Mouse (Mus musculus) liver, postnatal 0 days (tissue): ENCODE results near the gene 6330409D20Rik. TPM values are rescaled to one million over a fixed set of nuclear protein-coding genes. Genes with fewer than 3 reads are reported as not detected.

Experiments used
- ATAC-seq: fragments of 200-750 bp; cut with Nextera tagmentation; 2 replicates; pipeline ENCODE4 v1.8.0; 2017; ENCODE audit warnings: mild to moderate bottlenecking, moderate library complexity
- DNase-seq: peaks from one replicate; pipeline ENCODE4 v3.0.0-alpha.2; 2016
- H3K27ac ChIP-seq: fragments of 300-500 bp; sonication (generic); 2 replicates; pipeline ENCODE4 v1.5.1; 2014; ENCODE audit warnings: antibody characterized with exemption, moderate library complexity, mild to moderate bottlenecking, low read depth
- H3K27me3 ChIP-seq: fragments of 300-500 bp; sonication (generic); 2 replicates; pipeline ENCODE4 v1.6.1; 2014; ENCODE audit warnings: low read length, control low read depth, mixed read lengths; ENCODE audit not compliant: insufficient read depth
- H3K36me3 ChIP-seq: fragments of 300-500 bp; sonication (generic); replicated peaks from 2 replicates; pipeline ENCODE4 v1.6.1; 2014; ENCODE audit warnings: mild to moderate bottlenecking, control low read depth, low read length, moderate library complexity, mixed read lengths; ENCODE audit not compliant: insufficient read depth
- H3K4me1 ChIP-seq: fragments of 300-500 bp; sonication (generic); 2 replicates; pipeline ENCODE4 v1.6.1; 2014; ENCODE audit warnings: antibody characterized with exemption, mild to moderate bottlenecking, control low read depth; ENCODE audit not compliant: insufficient read depth
- H3K4me2 ChIP-seq: fragments of 300-500 bp; sonication (generic); 2 replicates; pipeline ENCODE4 v1.6.1; 2014; ENCODE audit warnings: low read depth, mild to moderate bottlenecking, low read length, moderate library complexity, mixed read lengths
- H3K4me3 ChIP-seq: fragments of 300-500 bp; sonication (generic); 2 replicates; pipeline ENCODE4 v1.5.1; 2014; ENCODE audit warnings: low read depth, low read length
- H3K9ac ChIP-seq: fragments of 300-500 bp; sonication (generic); replicated peaks from 2 replicates; pipeline ENCODE4 v1.6.1; 2014; ENCODE audit warnings: mild to moderate bottlenecking, moderate library complexity
- H3K9me3 ChIP-seq: fragments of 300-500 bp; sonication (generic); 2 replicates; pipeline ENCODE4 v1.6.1; 2016; ENCODE audit warnings: mild to moderate bottlenecking, control low read depth, low read length, mixed read lengths
- CTCF ChIP-seq: sonication (generic); IDR thresholded peaks from 2 replicates; pipeline ENCODE4 v1.5.1; 2016; ENCODE audit warnings: antibody characterized with exemption, low read depth
- EP300 ChIP-seq: IDR thresholded peaks from 2 replicates; pipeline ENCODE4 v1.6.1; 2016; ENCODE audit warnings: antibody characterized with exemption, low read depth, mild to moderate bottlenecking
- WGBS: fragments of 180-500 bp; shearing (Covaris S2); extraction: QIAGEN DNeasy Blood & Tissue Kit; methylation state at CpG from one replicate; pipeline ENCODE4 v1.1.7; 2014; ENCODE audit not compliant: insufficient replicate concordance; 5-methylcytosine and 5-hydroxymethylcytosine counted together
- polyA plus RNA-seq: library from polyadenylated mRNA; unstranded; fragments of >200 nt; fragmentation: Nextera tagmentation; extraction: Ambion mirVana; gene quantifications from 2 replicates; pipeline ENCODE4 v1.2.1, GENCODE M21; 2015

6330409D20Rik gene
- polyA plus RNA-seq, 1 experiment from 2014 or later = not detected

DNA sequence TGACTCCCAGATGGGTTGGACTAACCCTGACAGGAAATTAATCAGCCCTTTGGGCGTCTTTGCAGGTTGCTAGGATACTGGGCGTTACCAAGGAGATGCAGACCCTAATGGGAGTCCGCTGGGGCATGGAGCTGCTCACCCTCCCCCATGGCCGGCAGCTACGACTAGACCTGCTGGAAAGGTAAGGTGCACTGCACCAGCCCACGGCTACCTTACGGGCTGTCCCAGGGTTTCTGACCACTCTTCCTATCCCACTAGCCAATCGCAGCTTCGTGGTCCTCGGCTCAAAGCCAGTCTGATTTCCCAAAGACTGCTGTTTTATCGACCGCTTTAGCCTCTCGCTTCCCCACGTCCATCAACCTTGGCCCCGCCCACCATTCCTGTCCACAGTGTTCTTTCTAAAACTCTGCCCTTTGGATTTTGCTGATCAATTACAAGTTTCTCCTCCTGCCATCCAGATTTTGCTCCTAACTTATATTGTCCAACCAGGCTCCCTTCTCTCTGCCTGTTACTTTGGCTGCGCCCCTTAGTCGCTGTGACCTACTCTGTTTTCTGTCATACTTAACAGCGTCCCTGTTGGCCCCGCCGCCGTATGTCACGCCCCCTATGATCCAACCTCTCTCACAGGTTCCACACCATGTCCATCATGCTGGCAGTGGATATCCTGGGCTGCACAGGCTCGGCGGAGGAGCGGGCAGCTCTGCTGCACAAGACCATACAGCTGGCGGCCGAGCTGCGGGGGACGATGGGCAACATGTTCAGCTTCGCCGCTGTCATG lies 10.3 kb upstream of the 6330409D20Rik start:
- H3K4me2 ChIP-seq = peak overlapping the region; percentile 63

DNA sequence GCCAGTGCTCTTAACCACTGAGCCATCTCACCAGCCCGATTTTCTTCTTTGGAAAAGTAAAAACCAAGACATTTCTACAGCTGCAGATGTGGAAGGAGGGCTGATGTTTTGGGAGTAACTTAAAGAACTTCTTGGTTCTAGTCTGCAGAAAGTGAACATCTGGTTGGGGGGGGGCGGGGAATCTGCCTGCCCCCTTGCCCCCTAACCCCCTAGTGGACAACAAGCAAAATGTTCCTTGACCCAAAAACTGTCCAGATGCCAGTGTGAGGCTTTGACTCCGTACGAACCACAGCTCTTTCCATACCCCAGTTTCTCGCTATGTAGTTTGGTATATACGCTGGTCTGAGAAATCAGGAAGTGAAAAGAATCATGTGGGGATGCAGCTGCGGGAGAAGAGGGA lies 9.4 kb upstream of the 6330409D20Rik start:
- peaks cover 55% of the 10 kb centered on the region for H3K36me3 ChIP-seq
- WGBS = 69% methylated on average over 7 of the region's 7 CpGs
- ATAC-seq = no peak

More for the DNA sequence above, 10.3 kb upstream of the 6330409D20Rik start:
- Histone ChIP-seq H3K9me3 (no peaks in the 10 kb centered on the region), H3K4me3 (peak overlapping the region; percentile 31), H3K9ac (no peak overlapping the region), H3K27me3 (no peaks in the 10 kb centered on the region), H3K4me1 (no peaks in the 10 kb centered on the region; the same call in 1 of the 2 replicates), H3K36me3 (peaks cover 52% of the 10 kb centered on the region), H3K27ac (peak overlapping the region; percentile 70)
- WGBS = 58% methylated on average over 31 of the region's 31 CpGs
- TF ChIP-seq EP300 = no peak
- TF ChIP-seq CTCF = no peak
- DNase-seq (peak; percentile 73), ATAC-seq (peak; percentile 92)

DNA sequence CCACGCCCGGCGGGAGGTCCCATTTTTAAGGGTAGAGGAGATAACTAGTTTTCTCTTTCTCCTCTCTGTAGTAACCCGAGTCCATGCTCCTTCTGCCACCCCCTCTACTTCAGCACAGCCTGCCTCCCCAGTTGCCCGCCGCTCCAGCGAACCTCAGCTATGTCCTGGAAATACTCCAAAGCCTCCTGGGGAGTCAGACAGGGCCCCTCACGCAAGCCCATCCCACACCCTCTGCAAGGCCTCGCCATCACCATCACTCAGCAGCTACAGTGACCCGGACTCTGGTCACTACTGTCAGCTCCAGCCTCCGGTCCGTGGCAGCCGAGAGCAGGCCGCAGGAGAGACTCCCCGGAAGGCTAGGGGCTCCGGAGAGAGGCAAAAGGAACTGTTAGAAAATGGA lies 8.3 kb upstream of the 6330409D20Rik start:
- no peaks in the 10 kb centered on the region; the same call in 1 of the 2 replicates for H3K4me1 ChIP-seq
- WGBS = 82% methylated on average over 16 of the region's 16 CpGs
- no peak overlapping the region for H3K27ac ChIP-seq
- H3K9ac ChIP-seq = no peak overlapping the region
- DNase-seq = no peak
- ATAC-seq = no peak
- no peaks in the 10 kb centered on the region for H3K9me3 ChIP-seq
- peaks cover 46% of the 10 kb centered on the region for H3K36me3 ChIP-seq
- H3K27me3 ChIP-seq = no peaks in the 10 kb centered on the region
- no peak overlapping the region for H3K4me2 ChIP-seq
- no peak overlapping the region for H3K4me3 ChIP-seq
- TF ChIP-seq CTCF (no peak), EP300 (no peak)

More for the DNA sequence above, 9.4 kb upstream of the 6330409D20Rik start:
- TF ChIP-seq CTCF (peak; percentile 39; the same call in 1 of the 2 replicates), EP300 (no peak)
- Histone ChIP-seq H3K4me2 (no peak overlapping the region), H3K27ac (no peak overlapping the region), H3K4me3 (no peak overlapping the region), H3K4me1 (no peaks in the 10 kb centered on the region; the same call in 1 of the 2 replicates), H3K9ac (no peak overlapping the region), H3K27me3 (no peaks in the 10 kb centered on the region), H3K9me3 (no peaks in the 10 kb centered on the region)
- no peak for DNase-seq

DNA sequence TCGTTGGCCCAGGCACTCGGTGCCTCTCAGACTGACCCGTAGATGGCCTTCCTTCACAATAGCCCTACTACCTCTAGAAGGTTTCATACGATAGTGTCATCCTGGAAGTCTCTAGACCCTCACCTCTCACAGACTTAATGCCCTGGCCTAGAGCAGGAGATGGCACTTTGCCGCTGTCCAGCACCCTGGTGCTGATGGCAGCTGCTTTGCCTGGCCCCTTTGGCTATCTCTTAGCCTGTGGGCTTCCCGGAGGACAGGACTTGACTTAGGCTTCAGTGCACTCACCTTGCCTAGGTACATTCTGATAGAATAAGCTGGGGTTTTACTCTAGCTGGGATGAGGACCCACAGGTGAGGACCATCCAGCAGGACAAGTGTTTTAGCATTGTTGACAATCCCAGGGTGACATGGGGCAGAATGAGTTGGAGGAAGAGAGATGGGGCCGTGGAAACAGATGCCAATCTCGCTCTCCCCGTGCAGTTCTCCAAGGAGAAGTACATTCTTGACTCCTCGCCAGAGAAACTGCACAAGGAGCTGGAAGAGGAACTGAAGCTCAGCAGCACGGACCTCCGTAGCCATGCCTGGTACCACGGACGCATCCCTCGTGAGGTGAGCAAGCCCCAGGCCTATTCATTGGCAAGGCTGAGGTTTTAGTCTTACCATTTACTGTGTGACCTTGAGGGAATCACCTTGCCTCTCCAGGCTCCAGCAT lies 3.6 kb upstream of the 6330409D20Rik start:
- WGBS = 69% methylated on average over 15 of the region's 15 CpGs
- DNase-seq = no peak

DNA sequence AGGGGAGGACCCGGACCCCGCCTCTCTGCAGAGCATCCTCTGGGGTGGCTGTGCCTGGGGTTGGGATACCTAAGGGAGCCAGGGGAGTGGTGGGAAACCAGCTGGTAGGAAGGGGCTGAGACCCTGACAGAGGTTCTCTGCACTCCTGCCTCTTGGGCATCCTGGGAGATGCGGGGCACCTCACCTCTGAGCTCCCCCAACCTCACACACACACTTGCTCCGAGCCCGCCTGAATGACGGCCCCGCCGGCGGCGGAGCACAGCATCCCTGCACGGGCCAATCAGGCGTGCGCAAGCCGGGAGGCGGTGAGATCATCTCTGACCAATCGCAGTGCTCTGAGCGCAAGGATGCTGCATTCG lies 1.3 kb upstream of the 6330409D20Rik start:
- Histone ChIP-seq H3K9ac (no peak overlapping the region), H3K9me3 (no peaks in the 10 kb centered on the region), H3K27ac (no peak overlapping the region), H3K4me2 (no peak overlapping the region), H3K4me3 (no peak overlapping the region), H3K27me3 (peaks cover 6% of the 10 kb centered on the region; the same call in 1 of the 2 replicates), H3K36me3 (peaks cover 20% of the 10 kb centered on the region), H3K4me1 (0 out of 2 replicates have a peak, but pooled peaks cover 8% of the 10 kb centered on the region)
- 73% methylated on average over 18 of the region's 18 CpGs for WGBS
- DNase-seq (no peak), ATAC-seq (0 out of 2 replicates have a peak, but pooled peaks have one; percentile 25)
- no peak for TF ChIP-seq EP300
- no peak for TF ChIP-seq CTCF

More for the DNA sequence above, 3.6 kb upstream of the 6330409D20Rik start:
- Histone ChIP-seq H3K4me3 (no peak overlapping the region), H3K36me3 (peaks cover 23% of the 10 kb centered on the region), H3K9ac (no peak overlapping the region), H3K4me1 (0 out of 2 replicates have a peak, but pooled peaks cover 8% of the 10 kb centered on the region), H3K9me3 (no peaks in the 10 kb centered on the region), H3K27ac (no peak overlapping the region), H3K4me2 (no peak overlapping the region), H3K27me3 (peaks cover 6% of the 10 kb centered on the region; the same call in 1 of the 2 replicates)
- no peak for ATAC-seq
- TF ChIP-seq CTCF (no peak), EP300 (no peak)
